Mouse (Mus musculus): ENCODE data around the gene Tspan15.

GRCm38 (mm10) chr10:62231811-62232210 is 760 bp upstream of the Tspan15 start:
- TF ChIP-seq CTCF (conservative IDR thresholded peaks at IDR 0.05; ENCODE audit: insufficient read depth, insufficient read length, low read depth, low read length) (no peak), POLR2A (IDR thresholded peaks at IDR 0.05; ENCODE audit: low read depth, low read length) (no peak)

Data from kidney, adult 2 months (tissue).